Mouse (Mus musculus) embryonic facial prominence, embryonic 12.5 days (tissue): Measurements from ENCODE around the gene Plcb2. TPM values are rescaled to one million over a fixed set of nuclear protein-coding genes. Genes with fewer than 3 reads are reported as not detected.
A peak's percentile ranks its signal among the peaks of the same experiment; 100 is the strongest.

Source experiments
- ATAC-seq: fragments of 200-750 bp; cut with Nextera tagmentation; 2 replicates; pipeline ENCODE4 v1.8.0; 2017; ENCODE audit not compliant: insufficient number of reproducible peaks, insufficient read depth, low FRiP score, low TSS enrichment
- H3K27ac ChIP-seq: fragments of 300-500 bp; sonication (generic); 2 replicates; pipeline ENCODE4 v1.5.1; 2016; ENCODE audit warnings: mild to moderate bottlenecking
- H3K27me3 ChIP-seq: fragments of 300-500 bp; sonication (generic); 2 replicates; pipeline ENCODE4 v1.6.1; 2016; ENCODE audit warnings: mild to moderate bottlenecking, moderate library complexity
- H3K36me3 ChIP-seq: fragments of 300-500 bp; sonication (generic); 2 replicates; pipeline ENCODE4 v1.6.1; 2016; ENCODE audit warnings: mild to moderate bottlenecking
- H3K4me1 ChIP-seq: fragments of 300-500 bp; sonication (generic); 2 replicates; pipeline ENCODE4 v1.6.1; 2016
- H3K4me2 ChIP-seq: fragments of 300-500 bp; sonication (generic); replicated peaks from 2 replicates; pipeline ENCODE4 v1.6.1; 2016; ENCODE audit warnings: mild to moderate bottlenecking, moderate library complexity
- H3K4me3 ChIP-seq: fragments of 300-500 bp; sonication (generic); 2 replicates; pipeline ENCODE4 v1.5.1; 2016; ENCODE audit warnings: mild to moderate bottlenecking
- H3K9ac ChIP-seq: fragments of 300-500 bp; sonication (generic); 2 replicates; pipeline ENCODE4 v1.6.1; 2016; ENCODE audit warnings: mild to moderate bottlenecking, moderate library complexity
- H3K9me3 ChIP-seq: fragments of 300-500 bp; sonication (generic); 2 replicates; pipeline ENCODE4 v1.6.1; 2016; ENCODE audit warnings: mild to moderate bottlenecking, moderate library complexity
- WGBS: fragments of 180-500 bp; shearing (Covaris S2); methylation state at CpG from one replicate; pipeline ENCODE4 v1.1.7; 2016; 5-methylcytosine and 5-hydroxymethylcytosine counted together
- polyA plus RNA-seq: library from polyadenylated mRNA; unstranded; fragments of >200 nt; fragmentation: Nextera tagmentation; extraction: Ambion mirVana; gene quantifications from 2 replicates; pipeline ENCODE4 v1.2.1, GENCODE M21; 2016

Plcb2 gene
- polyA plus RNA-seq, 1 experiment from 2014 or later, result 0.38 TPM

GRCm38 (mm10) chr2:118662902-118663803 lies 65.1 kb downstream of the Plcb2 start, which contains the start of gene Pak6:
Pak6 (plus strand) TSS chr2:118663303.
- Histone ChIP-seq H3K27me3 (peaks cover 27% of the 10 kb centered on the region), H3K4me1 (peaks cover 24% of the 10 kb centered on the region), H3K4me2 (peak within 1 kb of the TSS; percentile 82), H3K27ac (no peak within 1 kb of the TSS), H3K9me3 (no peaks in the 10 kb centered on the region), H3K9ac (peak within 1 kb of the TSS; percentile 42), H3K36me3 (no peaks in the 10 kb centered on the region), H3K4me3 (peak within 1 kb of the TSS; percentile 39)
- 2% methylated on average over 37 of the region's 37 CpGs for WGBS
- no peak for ATAC-seq

- ATAC-seq, result no peak
- Histone ChIP-seq H3K9me3 (no peaks in the 10 kb centered on the region), H3K4me2 (no peak overlapping the region), H3K27me3 (peaks cover 24% of the 10 kb centered on the region), H3K4me1 (peaks cover 26% of the 10 kb centered on the region), H3K9ac (no peak overlapping the region), H3K4me3 (no peak overlapping the region), H3K27ac (no peak overlapping the region), H3K36me3 (no peaks in the 10 kb centered on the region)
- 72% methylated on average over 9 of the region's 9 CpGs for WGBS
Observed at GRCm38 (mm10) chr2:118661891-118662290, 66.3 kb downstream of the Plcb2 start.

- no peaks in the 10 kb centered on the region for H3K36me3 ChIP-seq
- H3K4me2 ChIP-seq, result peak overlapping the region; percentile 55
- H3K9me3 ChIP-seq, result no peaks in the 10 kb centered on the region
- peak overlapping the region; percentile 29; the same call in 1 of the 2 replicates for H3K9ac ChIP-seq
- 3% methylated on average over 4 of the region's 4 CpGs for WGBS
- H3K27me3 ChIP-seq, result peaks cover 20% of the 10 kb centered on the region
- H3K27ac ChIP-seq, result no peak overlapping the region
- peaks cover 33% of the 10 kb centered on the region for H3K4me1 ChIP-seq
- ATAC-seq, result 0 out of 2 replicates have a peak, but pooled peaks have one; percentile 29
- H3K4me3 ChIP-seq, result peak overlapping the region; percentile 36
Observed at GRCm38 (mm10) chr2:118659998-118660452, 68.2 kb downstream of the Plcb2 start.

- Histone ChIP-seq H3K36me3 (no peaks in the 10 kb centered on the region), H3K4me1 (peaks cover 33% of the 10 kb centered on the region), H3K4me2 (peak overlapping the region; percentile 55), H3K9me3 (no peaks in the 10 kb centered on the region), H3K9ac (no peak overlapping the region), H3K27me3 (peaks cover 19% of the 10 kb centered on the region), H3K4me3 (no peak overlapping the region; the same call in 1 of the 2 replicates), H3K27ac (no peak overlapping the region)
- ATAC-seq, result no peak
- 86% methylated on average over 12 of the region's 12 CpGs for WGBS
Observed at GRCm38 (mm10) chr2:118659493-118659892, 68.7 kb downstream of the Plcb2 start.

GRCm38 (mm10) chr2:118659077-118659476 lies 69.2 kb downstream of the Plcb2 start:
- peaks cover 35% of the 10 kb centered on the region for H3K4me1 ChIP-seq
- ATAC-seq, result no peak
- H3K27me3 ChIP-seq, result peaks cover 15% of the 10 kb centered on the region
- H3K4me3 ChIP-seq, result no peak overlapping the region
- 82% methylated on average over 1 of the region's 1 CpGs for WGBS
- H3K27ac ChIP-seq, result no peak overlapping the region
- H3K4me2 ChIP-seq, result no peak overlapping the region
- no peak overlapping the region for H3K9ac ChIP-seq
- H3K9me3 ChIP-seq, result no peaks in the 10 kb centered on the region
- no peaks in the 10 kb centered on the region for H3K36me3 ChIP-seq

- 43% methylated on average over 4 of the region's 4 CpGs for WGBS
- no peaks in the 10 kb centered on the region for H3K36me3 ChIP-seq
- ATAC-seq, result peak; percentile 61; the same call in 1 of the 2 replicates
- no peak overlapping the region for H3K4me2 ChIP-seq
- no peak overlapping the region for H3K4me3 ChIP-seq
- H3K4me1 ChIP-seq, result peaks cover 31% of the 10 kb centered on the region
- H3K27me3 ChIP-seq, result peaks cover 8% of the 10 kb centered on the region; the same call in 1 of the 2 replicates
- H3K27ac ChIP-seq, result no peak overlapping the region
- H3K9ac ChIP-seq, result no peak overlapping the region
- H3K9me3 ChIP-seq, result no peaks in the 10 kb centered on the region
Observed at GRCm38 (mm10) chr2:118658457-118658856, 69.8 kb downstream of the Plcb2 start.

Other genes with a start within 250 kb of the Plcb2 start
- 239 and 256 TPM in 2 replicates for gene Srp14, start 248.7 kb downstream of the Plcb2 start, polyA plus RNA-seq
- gene Bmf, start 178.8 kb downstream of the Plcb2 start, polyA plus RNA-seq, result 6.6 and 7.1 TPM in 2 replicates
- 99.8 and 106 TPM in 2 replicates for gene Bub1b, start 130.2 kb downstream of the Plcb2 start, polyA plus RNA-seq
- gene Pak6, start 65.1 kb downstream of the Plcb2 start, polyA plus RNA-seq, result 1.2 and 1.5 TPM in 2 replicates
- not detected in 2 replicates for gene Ankrd63, start 24.5 kb downstream of the Plcb2 start, polyA plus RNA-seq
- 16.5 and 17.9 TPM in 2 replicates for gene Inafm2, start 17.3 kb upstream of the Plcb2 start, polyA plus RNA-seq
- gene Ccdc9b, start 34.2 kb upstream of the Plcb2 start, polyA plus RNA-seq, result 1.3 and 1.5 TPM in 2 replicates
- not detected in 2 replicates for gene Phgr1, start 44.3 kb upstream of the Plcb2 start, polyA plus RNA-seq
- gene Disp2, start 51.3 kb upstream of the Plcb2 start, polyA plus RNA-seq, result 1.3 and 1.6 TPM in 2 replicates
- 116 and 125 TPM in 2 replicates for gene Knstrn, start 85.6 kb upstream of the Plcb2 start, polyA plus RNA-seq
- 81.4 and 87.0 TPM in 2 replicates for gene Ivd, start 133.5 kb upstream of the Plcb2 start, polyA plus RNA-seq
- 4.1 and 4.9 TPM in 2 replicates for gene Bahd1, start 171.9 kb upstream of the Plcb2 start, polyA plus RNA-seq
- 48.1 and 51.0 TPM in 2 replicates for gene Chst14, start 198.1 kb upstream of the Plcb2 start, polyA plus RNA-seq